Mouse (Mus musculus) cerebellum, adult 9-11 months (tissue): ENCODE measurements around the gene Phldb1.

Experiments
- DNase-seq: peaks from one replicate; pipeline ENCODE4 v3.0.0; 2022

Phldb1 gene

DNA sequence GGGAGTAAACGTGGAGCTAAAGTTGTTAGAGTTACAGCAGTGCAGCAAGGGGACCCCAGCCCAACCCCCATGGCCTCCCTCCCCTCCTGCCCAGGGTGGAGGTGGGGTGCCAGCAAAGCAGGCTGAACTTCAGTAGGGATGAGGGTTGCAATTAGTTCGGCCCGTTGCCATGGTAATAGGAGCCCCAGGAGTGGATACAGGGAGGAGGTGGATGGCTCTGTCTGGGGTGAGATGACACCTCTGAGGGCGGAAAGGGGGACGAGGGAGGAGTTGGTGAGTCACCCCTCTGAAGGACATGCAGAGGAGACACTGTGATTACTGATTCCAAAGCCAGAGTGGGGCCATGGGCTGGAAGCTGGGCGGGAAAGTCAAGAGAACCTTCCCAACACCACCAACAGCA lies 26.1 kb downstream of the Phldb1 start:
- DNase-seq: no peak

DNA sequence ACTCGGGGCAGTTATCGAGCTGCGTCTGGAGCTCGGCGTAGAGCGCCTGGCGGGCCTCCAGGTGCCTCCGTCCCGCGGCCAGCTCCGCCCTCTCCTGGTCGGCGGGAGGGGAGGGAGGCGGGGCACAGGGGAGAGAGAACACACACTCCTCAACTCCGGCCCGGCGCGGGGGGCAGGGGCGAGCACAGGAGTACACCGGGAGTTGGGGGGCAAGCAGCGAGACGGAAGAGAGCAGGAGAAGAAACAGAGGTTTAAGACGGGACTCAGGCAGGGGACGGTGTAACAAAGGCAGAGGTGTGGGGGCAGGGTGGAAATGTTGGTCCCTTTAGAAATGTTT lies 26.6 kb downstream of the Phldb1 start:
- no peak for DNase-seq

DNA sequence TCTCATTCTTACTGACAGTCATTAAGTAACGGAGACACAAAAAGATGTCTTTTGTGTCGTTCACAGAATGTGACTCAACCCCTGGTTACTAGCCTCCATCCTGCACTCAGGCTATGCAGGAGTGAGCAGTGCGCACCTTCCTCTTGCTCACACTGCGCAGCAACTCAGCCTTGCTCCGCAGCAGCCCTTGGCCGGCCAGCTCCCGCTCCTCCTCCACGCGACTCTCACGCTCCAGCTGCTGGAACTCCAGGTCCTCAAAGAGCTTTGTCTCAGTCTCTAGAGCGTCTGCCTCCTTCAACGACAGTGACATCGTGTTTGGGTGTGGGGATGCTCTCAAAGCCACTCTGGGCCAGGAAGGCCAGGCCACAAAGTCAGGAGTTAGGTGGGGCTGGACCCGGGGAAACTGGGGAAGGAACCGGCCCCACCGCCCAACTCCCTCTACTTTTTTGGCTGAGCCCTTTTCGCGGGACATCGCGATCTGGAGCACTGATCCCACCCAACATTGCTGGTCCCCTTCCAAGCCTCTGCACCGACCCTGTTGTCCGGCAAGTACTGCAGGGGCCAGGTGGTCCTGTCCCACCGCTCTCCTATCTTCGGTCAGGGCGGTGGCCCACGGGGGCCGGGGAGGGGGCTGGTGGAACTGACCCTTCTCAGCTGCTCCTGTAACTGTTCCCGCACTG lies 27.1 kb downstream of the Phldb1 start:
- no peak for DNase-seq

DNA sequence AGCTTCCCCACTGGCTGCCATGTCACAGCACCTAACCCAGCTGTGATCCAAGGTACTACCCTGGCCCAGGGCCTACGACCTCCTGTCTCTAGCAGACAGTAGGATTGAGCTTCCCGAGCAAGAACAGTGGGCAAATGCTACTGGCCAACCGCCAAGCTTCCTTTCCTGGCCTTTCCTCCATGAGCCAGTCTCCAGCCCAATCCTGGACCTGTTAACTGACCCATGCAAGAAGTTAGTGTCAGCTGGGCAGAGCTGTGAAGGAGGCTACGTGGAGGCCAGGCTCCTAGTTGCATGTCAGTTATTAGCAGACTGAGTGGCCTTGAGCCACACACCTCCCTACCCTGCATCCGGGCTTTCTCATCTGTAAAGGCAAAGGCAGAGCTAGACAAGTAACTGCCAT lies 35.3 kb downstream of the Phldb1 start:
- peak; percentile 31 for DNase-seq

DNA sequence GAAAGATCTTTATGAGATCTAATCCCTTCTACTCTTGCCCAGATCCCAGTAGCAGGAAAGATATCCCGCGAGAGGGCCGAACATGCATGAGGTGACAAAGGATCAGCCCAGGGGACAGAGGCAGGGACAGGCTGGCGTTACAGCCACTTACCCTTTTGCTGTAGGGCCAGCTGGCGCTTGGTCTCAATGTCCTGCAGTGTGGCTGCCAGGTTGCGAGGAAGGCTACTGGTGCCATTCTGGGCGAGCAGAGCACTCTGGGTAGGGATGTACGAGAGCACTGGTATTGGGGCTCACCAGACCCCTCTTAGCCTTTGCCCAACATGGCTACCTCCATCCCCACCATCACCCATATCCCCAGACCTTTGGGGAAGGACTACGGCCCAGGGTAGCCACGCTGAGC lies 35.8 kb downstream of the Phldb1 start:
- peak; percentile 50 for DNase-seq

DNA sequence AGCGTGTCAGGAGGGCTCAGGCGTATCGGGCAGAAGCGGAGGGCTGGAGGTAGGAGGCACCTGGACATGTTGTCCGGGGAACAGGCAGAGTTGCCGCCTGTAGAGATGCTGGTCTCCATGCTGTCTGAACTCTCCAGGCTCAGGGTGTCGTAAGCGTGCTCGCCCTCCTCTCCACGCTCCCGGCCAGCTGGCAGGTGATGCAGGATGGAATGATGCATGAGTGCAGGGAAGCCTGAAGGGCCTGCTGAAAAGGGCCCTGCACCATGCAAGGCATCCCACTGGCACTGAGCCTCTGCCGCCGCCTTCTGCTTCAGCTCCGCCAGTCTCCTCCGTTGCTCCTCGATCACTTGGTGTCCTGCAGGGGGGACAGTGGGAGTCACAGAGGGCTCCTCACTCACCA lies 37.1 kb downstream of the Phldb1 start:
- peak; percentile 67 for DNase-seq

DNA sequence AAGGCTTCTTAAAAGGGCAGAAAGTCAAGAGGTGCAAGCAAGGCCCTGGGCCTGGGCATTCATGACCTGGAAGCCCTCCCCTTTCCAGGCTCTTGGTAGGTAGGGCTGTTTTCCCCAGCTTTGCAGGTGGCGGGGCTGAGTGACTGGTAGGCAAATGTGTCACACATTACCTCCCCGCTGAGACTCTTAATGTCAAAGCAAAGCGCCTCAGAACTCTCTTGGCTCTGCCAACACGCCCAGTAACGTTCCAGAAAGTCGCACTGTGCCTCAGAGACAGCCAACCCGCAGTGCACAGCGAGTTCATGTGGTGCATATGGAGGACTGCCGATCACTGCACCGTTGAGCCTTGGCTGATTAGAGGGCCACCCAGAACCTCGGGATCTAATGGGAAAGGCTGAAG lies 41.9 kb downstream of the Phldb1 start:
- DNase-seq: peak; percentile 74

DNA sequence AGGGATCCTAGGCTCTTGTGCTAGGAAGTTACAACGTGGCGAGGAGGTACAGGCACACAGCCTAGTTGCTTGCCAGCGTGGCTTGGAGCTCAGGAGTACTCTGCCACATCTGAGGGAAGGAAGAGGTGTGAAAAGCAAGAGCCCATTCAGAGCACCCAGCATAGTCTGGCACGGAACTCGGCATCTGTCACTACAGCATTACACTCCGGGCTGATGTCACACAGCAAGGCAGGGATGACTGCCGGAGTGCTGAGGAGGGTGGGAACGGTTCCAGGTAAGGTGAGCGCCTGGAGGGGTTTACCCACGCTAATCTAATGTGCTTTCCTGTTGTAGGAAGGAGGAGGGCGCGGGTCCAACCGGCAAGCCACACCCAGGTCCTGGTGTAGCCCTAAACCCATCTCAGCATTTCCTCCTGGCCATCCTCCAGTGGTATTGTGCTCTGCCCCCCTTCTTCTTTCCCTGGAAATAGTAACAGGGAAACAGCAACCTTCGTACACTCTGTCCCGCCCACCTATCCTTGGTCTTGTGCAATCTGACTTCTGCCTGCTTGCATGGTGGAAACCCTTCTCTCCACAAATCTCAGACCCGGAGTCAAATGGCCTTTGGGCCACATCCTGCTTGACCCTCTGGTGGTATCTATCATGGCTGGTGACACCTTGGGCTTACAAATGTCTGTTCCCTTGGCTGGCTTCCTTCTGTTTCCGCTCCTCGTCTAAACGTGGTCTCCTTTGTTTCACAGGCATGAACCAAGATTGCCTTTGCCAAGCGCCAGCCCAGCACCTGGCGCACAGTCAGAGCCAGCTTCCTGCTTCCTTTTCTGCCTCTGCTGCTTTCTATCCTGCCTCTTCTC lies 43.1 kb downstream of the Phldb1 start:
- DNase-seq: peak; percentile 89

DNA sequence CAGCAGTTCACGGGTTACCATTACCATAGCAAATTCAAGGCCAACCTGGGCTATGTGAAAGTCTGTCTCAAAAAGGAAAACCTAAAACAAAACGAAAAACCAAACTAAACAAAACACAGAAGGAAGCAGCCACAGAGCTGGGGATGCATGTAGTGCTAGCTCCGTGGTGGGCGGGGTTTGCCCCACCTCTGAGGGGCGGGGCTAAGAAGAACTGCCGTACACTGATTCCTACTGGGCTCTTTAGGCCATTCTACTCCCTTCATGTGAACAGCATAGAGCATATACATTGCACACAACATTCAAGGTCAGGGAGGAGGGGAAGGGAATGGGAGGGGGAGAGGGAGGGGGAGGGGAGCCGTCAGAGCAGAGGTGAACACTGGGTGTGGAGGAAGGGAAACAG lies 44.4 kb downstream of the Phldb1 start:
- DNase-seq: peak; percentile 18

DNA sequence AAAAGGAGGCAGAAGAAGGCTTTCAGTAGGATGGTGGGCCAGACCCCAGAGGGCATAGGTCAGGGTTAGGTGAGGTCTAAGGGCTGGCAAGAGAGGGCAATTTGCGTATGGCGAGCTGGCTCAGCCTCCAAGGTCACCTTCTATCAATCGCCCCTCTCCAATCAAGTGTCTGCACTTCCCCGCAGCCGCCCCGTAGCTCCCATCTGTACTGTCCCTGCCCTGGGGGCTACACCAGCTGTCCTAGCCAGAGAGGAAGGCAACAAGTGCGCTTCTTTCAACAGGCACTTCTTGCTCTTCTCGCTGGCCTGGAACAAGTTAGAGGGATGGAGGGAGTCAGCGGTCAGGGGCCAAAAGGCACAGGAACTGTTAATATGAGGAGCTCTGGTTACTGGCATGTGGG lies 47.0 kb downstream of the Phldb1 start:
- DNase-seq: peak; percentile 21

DNA sequence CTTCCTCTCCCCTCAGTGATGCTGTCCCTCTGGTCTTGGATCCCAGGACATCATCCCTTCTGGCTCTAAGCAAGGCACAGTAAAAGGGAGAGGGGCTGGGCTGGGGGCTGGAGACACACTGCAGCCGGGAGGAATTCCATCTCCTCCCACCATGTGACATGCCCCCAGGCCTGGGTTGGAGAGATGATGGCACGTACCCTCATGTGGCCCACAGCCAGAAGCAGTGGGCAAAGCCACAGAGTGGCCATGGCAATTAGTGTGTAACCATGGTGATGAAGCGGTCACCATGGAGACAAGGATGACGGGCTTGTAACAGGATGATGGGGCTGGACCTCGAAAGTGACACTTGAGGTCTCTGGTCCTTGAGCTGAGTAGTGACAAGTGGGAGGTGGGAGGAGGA lies 48.4 kb downstream of the Phldb1 start:
- peak; percentile 36 for DNase-seq

DNA sequence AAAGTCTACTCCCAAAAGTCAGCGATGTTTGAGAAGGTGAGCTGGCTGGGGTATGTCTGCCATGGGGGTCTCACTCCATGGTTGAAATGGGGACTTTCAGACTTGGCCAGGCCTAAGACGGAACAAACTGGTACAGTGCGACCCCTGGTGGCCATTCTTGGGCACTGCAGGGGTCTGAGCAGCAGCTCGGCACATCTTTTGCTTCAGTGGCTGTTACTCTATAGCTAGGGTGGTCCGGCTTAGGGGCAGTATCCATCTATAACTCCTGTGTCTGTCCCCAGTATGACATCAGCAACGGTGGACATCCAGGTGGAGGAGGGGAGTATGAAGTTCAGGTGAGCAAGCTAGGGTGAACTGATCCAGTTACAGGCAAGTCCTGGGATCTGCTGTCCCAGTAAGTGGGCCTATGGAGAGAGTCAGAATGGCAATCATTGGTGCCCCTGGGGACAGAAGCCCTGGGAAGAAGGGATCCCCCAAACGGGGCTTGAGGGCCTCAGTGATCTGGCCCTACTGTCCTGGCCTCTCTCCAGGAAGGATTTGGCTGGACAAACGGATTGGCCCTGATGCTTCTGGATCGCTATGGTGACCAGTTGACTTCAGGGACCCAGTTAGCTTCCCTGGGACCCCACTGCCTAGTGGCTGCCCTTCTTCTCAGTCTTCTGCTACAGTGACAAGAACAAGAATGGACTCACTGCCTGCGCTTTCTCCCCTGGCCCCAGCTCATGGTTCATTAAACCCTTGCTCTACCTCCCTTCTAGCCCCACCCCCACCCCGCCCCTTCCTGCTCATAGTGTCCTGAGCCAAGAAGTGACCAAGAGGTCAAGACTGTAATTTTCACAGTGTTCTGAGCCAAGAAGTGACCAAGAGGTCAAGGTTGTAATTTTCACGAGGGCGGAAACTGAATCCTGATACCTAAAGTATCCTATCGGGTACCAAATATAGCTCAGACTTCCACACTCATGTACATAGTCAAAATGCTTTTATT lies 49.4 kb downstream of the Phldb1 start:
- DNase-seq: peak; percentile 63

DNA sequence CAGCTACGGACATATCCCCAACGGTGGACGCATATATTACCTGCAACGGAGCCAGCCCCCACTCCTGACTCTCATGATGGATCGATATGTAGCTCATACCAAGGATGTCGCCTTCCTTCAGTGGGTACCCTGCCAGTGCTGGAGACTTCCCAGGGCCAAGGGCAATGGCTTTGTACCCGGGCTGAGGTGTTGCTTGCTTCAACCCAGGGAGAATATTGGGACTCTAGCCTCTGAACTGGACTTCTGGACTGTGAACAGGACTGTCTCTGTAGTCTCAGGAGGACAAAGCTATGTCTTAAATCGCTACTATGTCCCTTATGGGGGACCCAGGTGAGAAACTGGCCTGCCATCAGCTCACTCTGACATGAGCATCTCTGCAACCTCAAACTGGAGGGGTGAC lies 52.0 kb downstream of the Phldb1 start:
- no peak for DNase-seq

DNA sequence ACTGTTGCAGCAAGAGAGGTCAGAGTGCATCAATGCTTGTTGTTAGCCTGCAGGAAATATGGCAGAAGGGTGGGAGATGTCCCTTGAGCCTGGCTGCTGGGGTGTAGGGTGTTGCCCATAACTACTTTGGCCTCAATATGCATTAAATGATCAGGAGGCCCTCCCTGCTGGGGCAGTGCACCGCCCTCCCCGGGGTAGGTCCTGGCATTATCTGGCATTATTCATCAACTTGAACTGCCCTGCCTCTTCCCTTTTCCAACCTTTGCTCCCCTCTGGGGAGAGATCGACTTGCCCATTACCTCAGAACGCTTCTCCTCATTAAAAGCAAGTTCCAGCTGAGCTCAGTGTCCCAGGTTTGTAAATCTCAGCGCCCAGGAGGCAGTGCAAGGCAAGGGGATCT lies 55.4 kb downstream of the Phldb1 start:
- no peak for DNase-seq

DNA sequence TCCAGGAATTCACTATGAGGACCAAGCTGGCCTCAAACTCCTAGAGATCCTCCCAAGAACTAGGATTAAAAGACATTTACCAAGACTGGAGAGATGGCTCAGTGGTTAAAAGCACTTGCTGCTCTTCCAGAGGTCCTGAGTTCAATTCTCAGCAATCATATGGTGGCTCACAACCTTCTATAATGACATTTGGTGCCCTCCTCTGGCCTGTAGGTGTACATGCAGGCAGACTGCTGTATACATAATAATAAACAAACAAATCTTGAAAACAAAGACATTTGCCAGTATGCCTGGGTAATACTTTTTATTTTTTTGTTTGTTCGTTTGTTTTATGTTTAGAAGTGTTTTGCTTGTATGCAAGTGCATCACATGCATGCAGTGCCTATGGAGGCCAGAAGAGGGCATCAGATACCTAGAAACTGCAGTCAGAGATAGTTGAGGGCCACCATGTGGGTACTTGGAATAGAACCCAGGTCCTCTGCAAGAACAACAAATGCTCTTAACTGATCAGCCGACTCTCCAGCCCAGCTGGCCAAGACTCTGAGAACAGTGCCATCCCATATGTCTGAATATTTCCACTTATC lies 56.6 kb downstream of the Phldb1 start:
- no peak for DNase-seq

DNA sequence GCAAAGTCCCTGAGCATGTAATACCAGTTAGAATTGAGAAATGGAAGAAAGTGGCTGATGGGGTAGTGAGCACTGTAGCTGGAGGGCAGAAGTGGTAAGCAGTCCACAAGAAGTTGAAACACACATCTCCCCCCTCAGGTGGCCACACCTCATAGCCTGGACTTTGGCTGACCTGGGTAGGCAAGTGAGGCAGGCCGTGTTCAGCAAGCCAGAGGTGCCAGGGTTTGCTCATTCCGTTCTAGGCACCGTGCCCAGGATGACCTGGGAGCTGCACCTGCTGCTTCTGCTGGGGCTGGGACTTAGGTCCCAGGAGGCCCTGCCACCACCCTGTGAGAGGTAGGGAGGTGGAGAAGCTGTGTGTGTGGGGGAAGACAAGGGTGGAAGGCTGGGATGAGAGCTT lies 62.0 kb downstream of the Phldb1 start, which contains the start of gene Treh:
Gene Treh (plus strand): TSS at position 229 of the 400 bp plus-strand sequence.
- no peak for DNase-seq

DNA sequence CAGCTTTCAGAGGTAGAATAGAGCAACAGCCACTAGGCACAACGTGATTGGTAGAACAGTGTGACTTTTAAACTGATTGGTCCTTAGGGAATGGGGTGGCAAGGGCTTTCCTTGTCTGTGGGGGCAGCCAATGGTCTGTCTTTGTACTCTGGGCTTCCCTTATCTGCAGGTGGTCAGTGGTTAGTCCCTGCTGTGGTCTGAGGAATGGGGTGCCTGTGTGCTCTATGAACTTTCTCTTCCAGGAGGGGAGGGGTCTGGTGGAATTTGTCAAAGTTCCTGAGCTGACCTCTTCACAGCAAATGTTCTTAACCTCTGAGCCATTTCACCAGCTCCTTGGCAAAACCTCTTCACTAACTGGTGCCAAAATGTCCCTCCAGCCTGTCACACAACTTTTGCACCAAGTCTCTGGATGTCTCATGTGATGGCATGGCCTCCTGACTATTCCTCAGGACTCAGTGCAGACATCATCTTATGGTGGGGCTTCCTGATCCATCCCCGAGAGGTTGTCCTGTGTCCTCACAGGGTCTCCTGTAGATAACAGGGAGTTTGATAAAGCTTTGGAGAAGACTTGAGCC lies 62.6 kb downstream of the Phldb1 start:
- no peak for DNase-seq

DNA sequence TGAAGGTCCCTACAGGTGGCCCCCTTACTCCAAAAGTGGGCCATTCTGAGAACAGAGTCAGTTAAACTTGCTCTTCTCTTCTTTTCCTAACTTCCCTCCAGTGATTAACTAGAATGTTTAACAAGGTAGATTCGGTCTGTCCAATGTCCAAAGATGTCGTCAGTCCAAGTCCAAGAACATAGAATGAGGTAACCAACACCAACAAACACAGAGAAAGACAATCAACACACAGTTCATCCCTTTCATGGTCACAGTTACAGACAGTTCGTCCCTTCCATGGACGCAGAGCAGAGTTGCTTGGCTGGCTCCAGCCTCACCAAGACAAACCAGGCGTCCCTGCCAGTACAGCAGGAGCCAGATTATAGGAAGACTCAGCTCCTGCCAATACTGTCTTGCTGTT lies 63.6 kb downstream of the Phldb1 start:
- DNase-seq: no peak

DNA sequence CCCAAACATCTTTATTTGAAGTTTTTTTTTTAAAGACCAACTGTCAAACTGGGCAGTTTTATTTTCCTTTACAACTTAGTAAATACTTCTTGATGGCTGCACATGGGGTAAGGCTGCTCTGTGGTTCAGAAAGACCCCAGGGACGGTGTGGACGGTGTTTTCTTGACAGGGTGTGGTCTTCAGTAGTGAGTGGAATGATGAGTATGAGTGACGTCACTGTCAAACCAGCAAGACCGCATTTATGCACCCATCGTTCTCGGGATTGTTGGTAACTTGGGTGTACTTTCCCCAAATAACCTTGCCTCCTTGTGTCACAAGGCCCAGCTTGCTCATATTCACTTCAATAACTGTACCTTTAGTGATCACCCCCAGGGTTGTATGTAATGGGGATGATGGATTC lies 71.3 kb downstream of the Phldb1 start:
- DNase-seq: no peak

DNA sequence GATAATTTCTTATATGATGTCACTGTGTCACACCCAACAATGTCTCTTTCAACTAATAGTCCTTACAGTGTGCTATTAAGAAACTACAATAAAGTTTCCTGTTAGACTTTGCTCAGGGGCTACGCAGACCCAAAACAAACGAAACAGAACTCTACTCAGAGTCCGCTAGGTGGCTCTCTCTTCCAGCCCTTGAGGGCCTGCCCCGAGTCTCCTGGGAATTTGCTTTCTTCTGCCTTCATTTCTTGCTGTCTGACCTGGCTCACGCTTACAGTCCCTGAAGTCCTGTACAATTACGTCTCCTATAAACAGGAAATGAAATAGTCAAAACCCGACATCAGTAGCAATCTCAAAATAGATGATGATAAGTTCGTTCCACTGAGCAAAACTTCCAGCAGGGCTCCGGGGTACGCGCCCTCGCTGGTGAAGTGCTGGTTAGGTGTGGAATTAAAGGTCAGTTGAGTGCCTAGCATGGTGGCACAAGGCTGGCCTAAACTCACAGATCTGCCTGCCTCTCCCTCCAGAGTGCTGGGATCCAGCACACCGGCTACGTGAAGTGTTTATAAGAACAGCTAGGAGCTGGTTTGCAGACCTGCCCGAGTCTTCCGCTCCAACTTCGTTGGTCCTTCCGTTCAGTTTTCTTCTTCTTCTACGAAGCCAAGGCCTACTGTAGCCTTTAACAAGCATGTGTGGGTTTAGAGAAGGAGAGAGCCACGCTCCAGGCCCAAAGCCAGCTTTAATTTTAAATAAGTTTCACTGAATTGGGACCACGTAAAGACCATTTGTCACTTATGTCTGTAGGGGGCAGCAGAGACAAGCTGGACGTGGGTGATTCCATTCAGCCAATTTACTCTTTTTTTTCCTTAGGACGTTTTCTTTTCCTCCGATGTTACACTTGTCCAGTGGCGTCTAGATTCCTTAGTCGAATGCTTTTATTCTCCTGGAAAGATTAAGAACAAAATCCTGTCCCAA lies 79.6 kb downstream of the Phldb1 start:
- peak; percentile 59 for DNase-seq

DNA sequence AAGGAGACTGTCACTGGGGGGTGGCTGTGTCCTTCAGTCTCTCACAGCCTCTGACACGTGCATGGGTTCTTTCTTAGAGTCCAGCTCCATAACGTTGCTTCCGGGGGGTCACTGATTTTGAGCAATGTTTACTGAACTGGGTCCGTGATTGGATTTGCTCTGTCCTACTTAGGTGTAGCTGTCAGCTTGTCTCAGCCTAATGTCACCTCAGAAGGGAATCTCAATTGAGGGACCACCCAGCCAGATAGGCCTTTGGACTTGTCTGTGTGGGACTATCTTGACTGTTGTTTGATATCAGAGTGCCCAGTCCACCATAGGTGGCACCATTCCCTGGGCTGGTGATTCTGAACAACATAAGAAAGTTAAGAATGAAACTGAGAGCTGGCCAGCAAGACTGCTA lies 81.1 kb downstream of the Phldb1 start:
- DNase-seq: no peak
